Mouse (Mus musculus) lung, adult 2 months (tissue): ENCODE data around the gene Tspan4. TPM values are rescaled to one million over a fixed set of nuclear protein-coding genes. Genes with fewer than 3 reads are reported as not detected.

Experiments
- DNase-seq: peaks from one replicate; pipeline ENCODE4 v3.0.0; 2022
- H3K4me1 ChIP-seq: fragments of 200-500 bp; 2 replicates; pipeline ENCODE4 v1.6.1; 2011; ENCODE audit warnings: low read length; ENCODE audit not compliant: control insufficient read depth, insufficient read depth
- H3K4me3 ChIP-seq: fragments of 200-500 bp; replicated peaks from 2 replicates; pipeline ENCODE3; 2011; ENCODE audit warnings: low read depth, mild to moderate bottlenecking, control low read depth, low read length; ENCODE audit errors: extremely low read depth
- CTCF ChIP-seq: fragments of 200-500 bp; IDR thresholded peaks from 2 replicates; pipeline ENCODE4 v1.5.1; 2011; ENCODE audit warnings: mild to moderate bottlenecking, low read length, control low read depth; ENCODE audit not compliant: insufficient read depth
- POLR2A ChIP-seq: fragments of 200-500 bp; IDR thresholded peaks from 2 replicates; pipeline ENCODE4 v1.6.1; 2011; ENCODE audit warnings: low read depth, mild to moderate bottlenecking, control low read depth, low read length, borderline replicate concordance; ENCODE audit errors: extremely low read depth
- WGBS: fragments of 180-500 bp; shearing (Covaris S2); methylation state at CpG from one replicate; pipeline ENCODE4 v1.1.7; 2018; 5-methylcytosine and 5-hydroxymethylcytosine counted together
- polyA plus RNA-seq: library from polyadenylated mRNA; depleted of rRNA; stranded (reverse); fragments of >200 nt; gene quantifications from 2 replicates; pipeline ENCODE4 v1.2.3, GENCODE M21; 2012

The Tspan4 gene
- polyA plus RNA-seq, 1 experiment = 91.1 TPM

DNA sequence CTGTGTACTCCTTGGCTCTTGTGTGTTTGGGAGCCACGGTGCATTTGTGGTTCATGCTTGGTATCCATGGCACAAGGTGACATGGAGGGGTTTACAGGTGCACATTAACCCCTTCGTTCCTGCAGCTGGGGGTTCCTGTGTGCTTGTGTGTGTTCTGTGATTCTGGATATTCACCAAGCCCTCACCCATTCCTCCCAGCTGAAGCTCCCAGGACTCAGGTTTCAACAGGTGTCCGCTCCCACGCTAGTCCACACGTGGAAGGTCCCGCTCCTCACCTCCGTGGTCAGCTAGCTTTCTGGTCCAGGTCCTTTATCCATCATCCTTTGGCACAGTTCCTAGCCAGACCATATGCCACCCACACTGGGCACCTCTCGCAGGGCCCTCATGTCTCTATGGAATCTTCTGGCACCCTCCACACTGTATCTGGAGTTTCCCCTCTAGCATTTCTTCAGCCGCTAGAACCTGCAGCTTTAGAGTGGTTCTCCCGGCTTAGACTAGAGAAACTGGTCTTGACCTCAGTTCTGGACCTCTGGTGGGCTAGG lies 8.4 kb upstream of the Tspan4 start:
- 50% methylated on average over 10 of the region's 10 CpGs for WGBS
- peak overlapping the region; percentile 37 for H3K4me3 ChIP-seq
- DNase-seq = no peak
- peaks cover 35% of the 10 kb centered on the region for H3K4me1 ChIP-seq
- TF ChIP-seq CTCF (no peak), POLR2A (no peak)

DNA sequence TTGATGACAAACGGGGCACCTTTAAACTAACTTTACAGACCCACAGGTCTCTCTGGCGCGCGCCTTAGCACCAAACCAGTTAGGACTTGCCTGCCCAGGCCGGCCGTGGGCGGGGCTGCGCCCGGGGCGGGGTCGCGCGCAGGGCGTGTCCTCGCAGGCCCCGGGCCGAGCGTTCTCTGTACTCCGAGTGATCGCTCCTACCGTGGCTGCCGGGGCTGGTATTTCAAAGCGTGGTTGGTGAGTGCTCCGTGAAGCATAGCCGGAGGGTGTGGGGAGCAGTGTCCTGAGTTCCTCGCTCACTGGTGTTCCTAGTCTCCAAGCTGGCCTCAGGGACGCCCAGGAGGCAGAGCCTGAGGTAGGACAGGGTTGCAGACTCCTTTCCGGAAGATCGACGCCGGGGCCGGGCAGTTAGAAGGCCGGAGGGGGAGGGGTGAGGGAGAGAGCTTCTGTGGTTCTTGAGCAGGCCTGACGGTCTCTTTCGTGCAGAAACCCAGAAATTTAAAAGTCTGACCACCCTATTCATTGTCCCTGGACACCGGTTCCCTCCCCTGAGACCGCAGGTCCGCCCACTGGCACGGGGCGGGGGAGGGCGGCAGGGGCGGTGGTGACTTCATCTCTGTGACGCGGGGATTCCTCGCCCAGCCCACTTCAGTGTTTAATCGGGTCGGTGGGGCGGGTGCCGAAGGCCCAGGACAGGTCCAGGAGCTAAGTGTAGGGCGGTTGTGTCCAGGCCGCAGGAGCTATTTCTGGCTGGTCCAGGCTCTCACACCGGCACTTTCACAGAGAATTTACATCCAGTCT lies 7.6 kb upstream of the Tspan4 start, which contains the start of gene Cd151:
Cd151 (plus strand) TSS at position 163 of the 801 bp plus-strand sequence.
- TF ChIP-seq CTCF = no peak
- peak; percentile 87; the same call in 1 of the 2 replicates for TF ChIP-seq POLR2A
- Histone ChIP-seq H3K4me1 (peaks cover 35% of the 10 kb centered on the region), H3K4me3 (peak within 1 kb of the TSS; percentile 91)
- under 1% methylated on average over 51 of the region's 52 CpGs for WGBS
- DNase-seq = peak; percentile 88

DNA sequence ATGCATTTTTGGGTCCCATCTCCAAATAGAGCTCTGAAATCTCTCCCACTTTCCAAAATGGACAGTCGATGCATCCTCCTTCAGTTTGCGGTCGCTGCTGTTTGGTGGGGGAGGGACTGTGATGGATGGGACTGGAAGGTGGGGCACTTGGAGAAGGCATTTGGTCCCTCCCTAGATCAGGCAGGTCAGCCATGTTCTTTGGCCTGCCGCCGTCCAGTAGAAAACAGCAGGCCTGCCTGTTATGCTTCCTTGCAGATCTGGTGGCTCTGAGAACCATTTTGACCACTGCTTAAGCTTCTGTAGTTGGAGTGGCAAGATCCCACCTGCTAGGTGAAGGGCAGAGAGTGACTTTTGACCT lies 6.9 kb upstream of the Tspan4 start:
- WGBS = 6% methylated on average over 5 of the region's 5 CpGs
- H3K4me3 ChIP-seq = peak overlapping the region; percentile 91
- H3K4me1 ChIP-seq = peaks cover 34% of the 10 kb centered on the region
- DNase-seq = no peak
- TF ChIP-seq POLR2A (no peak), CTCF (no peak)

DNA sequence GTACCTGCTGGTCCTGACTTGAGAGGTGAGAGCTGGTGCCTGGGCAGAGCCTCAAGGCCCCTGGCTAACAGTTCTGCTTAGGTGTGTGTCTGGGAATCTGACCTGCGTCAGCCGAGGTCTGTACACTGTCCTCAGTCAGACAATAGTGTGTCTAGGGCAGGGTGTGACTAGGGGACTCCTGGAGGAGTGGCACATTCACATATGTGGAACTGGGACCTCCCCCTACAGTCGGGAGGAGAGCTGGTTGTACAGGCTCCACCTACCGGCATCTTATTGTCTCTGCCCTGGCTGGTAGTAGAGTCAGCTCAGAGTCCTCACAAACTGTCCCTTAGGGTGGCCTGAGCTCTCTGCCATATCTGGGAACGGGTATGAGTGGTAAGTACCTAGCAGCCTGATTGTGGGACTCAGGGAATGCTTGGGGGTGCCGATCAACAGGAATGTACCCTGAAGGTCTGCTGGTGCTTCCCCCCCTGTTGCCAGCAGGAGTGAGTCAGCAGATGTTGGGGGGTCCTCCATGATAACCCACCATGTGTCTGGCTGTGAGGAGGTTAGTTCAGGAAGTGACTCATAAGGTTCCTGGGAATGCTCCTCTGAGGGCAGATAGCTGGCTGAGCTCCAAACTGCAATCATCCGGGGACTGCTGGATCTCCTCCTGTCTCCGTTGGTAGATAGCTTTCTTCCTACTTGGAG lies 6.4 kb upstream of the Tspan4 start:
- peak overlapping the region; percentile 91 for H3K4me3 ChIP-seq
- H3K4me1 ChIP-seq = peaks cover 29% of the 10 kb centered on the region
- WGBS = 4% methylated on average over 8 of the region's 8 CpGs
- peak; percentile 62 for DNase-seq
- TF ChIP-seq CTCF (peak; percentile 41; the same call in 1 of the 2 replicates), POLR2A (peak; percentile 82; the same call in 1 of the 2 replicates)

DNA sequence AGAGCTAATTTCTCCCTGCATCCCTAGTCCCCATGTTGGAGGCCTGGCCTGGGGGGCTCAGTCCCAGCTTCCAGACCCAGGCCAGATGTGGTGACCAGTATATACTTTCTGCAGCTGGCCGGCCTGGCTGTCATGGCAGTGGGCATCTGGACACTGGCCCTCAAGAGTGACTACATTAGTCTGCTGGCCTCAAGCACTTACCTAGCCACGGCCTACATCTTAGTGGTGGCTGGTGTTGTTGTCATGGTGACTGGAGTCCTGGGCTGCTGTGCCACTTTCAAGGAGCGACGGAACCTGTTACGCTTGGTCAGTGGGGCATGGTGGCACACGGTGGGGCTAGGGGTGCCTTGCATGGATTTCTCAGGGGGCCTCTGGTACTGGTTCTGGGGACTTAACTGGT lies 5.7 kb upstream of the Tspan4 start:
- WGBS = 74% methylated on average over 6 of the region's 6 CpGs
- peak overlapping the region; percentile 1 for H3K4me3 ChIP-seq
- DNase-seq = no peak
- 0 out of 2 replicates have a peak, but pooled peaks have one; percentile 16 for TF ChIP-seq POLR2A
- TF ChIP-seq CTCF = no peak
- H3K4me1 ChIP-seq = peaks cover 30% of the 10 kb centered on the region

DNA sequence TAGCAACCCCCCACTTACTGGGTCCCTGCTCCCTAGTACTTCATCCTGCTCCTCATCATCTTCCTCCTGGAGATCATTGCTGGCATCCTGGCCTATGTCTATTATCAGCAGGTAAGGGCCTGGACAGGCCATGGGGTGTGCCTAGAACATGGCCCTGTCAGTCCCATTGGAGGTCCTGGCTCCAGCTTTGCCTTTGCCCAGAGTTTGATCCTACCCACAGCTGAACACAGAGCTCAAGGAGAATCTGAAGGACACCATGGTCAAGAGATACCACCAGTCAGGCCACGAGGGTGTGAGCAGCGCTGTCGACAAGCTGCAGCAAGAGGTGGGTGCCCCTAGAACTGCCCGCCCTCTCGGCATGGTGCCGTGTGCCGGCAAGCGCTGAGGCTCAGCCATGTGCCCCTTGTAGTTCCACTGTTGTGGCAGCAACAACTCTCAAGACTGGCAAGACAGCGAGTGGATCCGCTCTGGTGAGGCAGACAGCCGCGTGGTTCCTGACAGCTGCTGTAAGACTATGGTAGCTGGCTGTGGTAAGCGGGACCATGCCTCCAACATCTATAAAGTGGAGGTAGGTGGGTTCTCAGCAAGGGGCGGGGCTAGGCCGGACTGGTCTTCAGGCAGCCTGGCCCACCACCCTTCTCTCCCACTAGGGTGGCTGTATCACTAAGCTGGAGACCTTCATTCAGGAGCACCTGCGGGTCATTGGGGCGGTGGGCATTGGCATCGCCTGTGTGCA lies 5.0 kb upstream of the Tspan4 start:
- H3K4me1 ChIP-seq = peaks cover 25% of the 10 kb centered on the region
- WGBS = 89% methylated on average over 18 of the region's 18 CpGs
- no peak overlapping the region for H3K4me3 ChIP-seq
- TF ChIP-seq POLR2A (0 out of 2 replicates have a peak, but pooled peaks have one; percentile 9), CTCF (no peak)
- no peak for DNase-seq

DNA sequence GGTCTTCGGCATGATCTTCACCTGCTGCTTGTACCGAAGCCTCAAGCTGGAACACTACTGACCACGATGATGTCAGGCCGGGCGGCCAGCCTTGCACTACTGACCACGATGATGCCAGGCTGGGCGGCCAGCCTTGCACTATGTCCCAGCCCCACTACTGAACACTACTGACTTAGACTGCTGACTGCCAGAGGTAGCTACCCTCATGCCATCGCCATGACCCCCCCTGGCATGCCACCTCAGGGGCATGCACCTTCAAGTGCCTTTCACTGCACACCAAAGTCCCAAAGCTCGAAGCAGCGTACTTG lies 4.4 kb upstream of the Tspan4 start:
- H3K4me3 ChIP-seq = no peak overlapping the region
- TF ChIP-seq POLR2A (no peak), CTCF (no peak)
- H3K4me1 ChIP-seq = peaks cover 21% of the 10 kb centered on the region
- no peak for DNase-seq
- WGBS = 85% methylated on average over 10 of the region's 10 CpGs

DNA sequence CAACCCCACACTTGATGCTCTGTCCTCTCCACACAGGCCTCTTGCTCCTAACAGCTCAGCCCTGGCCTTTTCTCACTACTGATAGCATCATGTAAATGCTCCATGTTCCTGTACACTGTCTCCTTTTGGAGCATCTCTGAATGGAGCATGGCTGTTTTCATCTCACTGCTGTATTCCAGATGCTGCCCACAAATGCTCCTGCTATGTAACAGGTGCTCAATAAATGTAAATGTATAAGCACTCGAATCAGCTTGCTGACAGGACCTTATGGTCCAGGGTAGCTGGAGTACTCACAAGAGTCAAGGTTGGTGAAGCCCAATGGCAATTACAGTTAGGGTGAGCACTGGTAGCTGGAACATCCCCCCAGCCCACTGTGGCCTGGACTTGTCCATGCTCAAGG lies 3.8 kb upstream of the Tspan4 start:
- no peak for TF ChIP-seq CTCF
- TF ChIP-seq POLR2A = no peak
- 87% methylated on average over 1 of the region's 1 CpGs for WGBS
- Histone ChIP-seq H3K4me1 (peaks cover 19% of the 10 kb centered on the region), H3K4me3 (no peak overlapping the region)
- no peak for DNase-seq

DNA sequence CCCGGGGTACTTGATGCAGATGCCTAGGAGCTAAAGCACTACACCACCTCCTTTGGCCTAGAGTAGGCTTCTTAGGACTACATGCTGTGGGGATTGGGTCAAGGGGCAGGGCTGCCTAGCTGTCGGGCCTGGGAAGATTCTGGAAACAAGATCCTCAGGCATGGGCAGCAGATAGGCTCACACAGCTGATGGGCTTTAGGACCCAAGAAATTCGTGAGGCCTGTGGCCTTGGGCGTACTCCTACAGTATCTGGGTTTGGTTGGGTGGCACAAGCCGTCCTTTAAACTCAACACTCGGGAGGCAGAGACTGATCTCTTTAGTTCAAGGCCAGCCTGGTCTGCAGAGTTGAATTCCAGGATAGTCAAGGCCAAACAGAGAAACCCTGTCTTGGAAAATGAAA lies 2.8 kb upstream of the Tspan4 start:
- TF ChIP-seq CTCF = no peak
- TF ChIP-seq POLR2A = no peak
- 74% methylated on average over 6 of the region's 6 CpGs for WGBS
- no peak for DNase-seq
- H3K4me3 ChIP-seq = no peak overlapping the region
- peaks cover 15% of the 10 kb centered on the region for H3K4me1 ChIP-seq
